Mouse (Mus musculus): Measurements from ENCODE around the gene Cenpn.

DNA sequence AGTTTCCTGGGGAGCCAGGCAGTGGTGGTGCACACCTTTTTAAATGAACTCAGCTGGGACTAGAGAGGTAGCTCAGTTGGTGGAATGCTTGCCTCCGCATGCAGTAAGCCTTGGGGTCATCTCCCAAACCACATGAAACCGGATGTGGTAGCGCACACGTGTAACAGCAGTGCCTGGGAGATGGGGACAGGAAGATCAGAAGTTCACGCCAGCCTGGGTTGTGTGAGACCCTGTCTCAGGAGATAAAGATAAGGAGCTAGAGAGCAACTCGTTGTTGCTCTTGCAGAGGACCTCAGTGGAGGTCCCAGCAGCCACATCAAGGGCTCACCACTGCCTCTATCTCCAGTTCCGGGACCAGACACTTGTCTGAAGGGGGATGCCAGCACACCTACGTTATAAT is 2.0 kb downstream of the Cenpn start:
- TF ChIP-seq CTCF (IDR thresholded peaks at IDR 0.05; ENCODE audit: control insufficient read depth, insufficient read depth, insufficient read length) (no peak), USF1 (IDR thresholded peaks at IDR 0.05; ENCODE audit: low read depth) (no peak), MYOG (IDR thresholded peaks at IDR 0.05; ENCODE audit: control insufficient read depth, extremely low read depth, insufficient read length) (no peak), CEBPB (IDR thresholded peaks at IDR 0.05; ENCODE audit: low read depth) (no peak), FOSL1 (IDR thresholded peaks at IDR 0.05; ENCODE audit: insufficient read depth, low read length, poor library complexity, severe bottlenecking) (no peak), MYOD1 (IDR thresholded peaks at IDR 0.05; ENCODE audit: control insufficient read depth, insufficient read length, low read depth) (no peak)
